Mouse (Mus musculus): ENCODE data around the gene Ogn.

Ogn gene

GRCm38 (mm10) chr13:49644731-49645529 is 37.1 kb downstream of the Ogn start:
- peak; percentile 18 for DNase-seq (ENCODE audit: low read depth, low spot score)

DNA sequence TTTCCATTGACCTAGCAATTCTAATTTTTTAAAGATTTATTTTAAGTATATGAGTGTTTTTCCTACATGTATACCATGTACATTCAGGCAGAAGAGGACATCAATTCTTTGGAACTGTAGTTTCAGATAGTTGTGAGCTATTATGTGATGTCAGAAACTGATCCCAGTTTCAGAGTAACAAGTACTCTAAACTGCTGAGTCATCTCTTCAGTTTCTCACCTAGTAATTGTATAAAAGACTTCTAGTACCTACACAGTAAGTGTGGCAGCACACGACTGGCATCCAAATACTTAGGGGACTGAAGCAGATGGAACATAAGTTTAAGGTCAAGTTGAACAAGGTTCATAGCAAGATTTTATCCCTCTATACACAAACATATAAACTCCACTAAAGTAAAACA is 38.2 kb downstream of the Ogn start:
- DNase-seq (ENCODE audit: low read depth, low spot score), result no peak

DNA sequence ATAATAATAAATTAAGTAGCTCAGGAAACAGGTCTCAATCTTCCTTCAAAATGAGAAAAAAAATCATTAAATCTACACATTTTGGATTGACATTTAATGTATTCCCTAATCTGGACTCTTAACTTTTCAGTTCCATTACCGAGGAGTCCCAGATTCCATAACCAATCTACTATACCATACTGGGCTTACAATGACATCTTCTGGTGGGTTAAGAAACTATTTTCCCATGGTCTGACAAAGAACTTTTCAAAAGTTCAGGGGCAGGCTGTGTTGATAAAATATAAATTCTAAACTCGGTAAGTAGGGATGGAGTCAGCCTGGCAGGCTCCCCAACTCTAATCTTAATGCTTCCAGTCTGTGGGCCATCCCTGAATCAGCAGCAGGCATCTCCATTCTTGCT is 43.3 kb downstream of the Ogn start:
- DNase-seq (ENCODE audit: low read depth, low spot score), result no peak

DNA sequence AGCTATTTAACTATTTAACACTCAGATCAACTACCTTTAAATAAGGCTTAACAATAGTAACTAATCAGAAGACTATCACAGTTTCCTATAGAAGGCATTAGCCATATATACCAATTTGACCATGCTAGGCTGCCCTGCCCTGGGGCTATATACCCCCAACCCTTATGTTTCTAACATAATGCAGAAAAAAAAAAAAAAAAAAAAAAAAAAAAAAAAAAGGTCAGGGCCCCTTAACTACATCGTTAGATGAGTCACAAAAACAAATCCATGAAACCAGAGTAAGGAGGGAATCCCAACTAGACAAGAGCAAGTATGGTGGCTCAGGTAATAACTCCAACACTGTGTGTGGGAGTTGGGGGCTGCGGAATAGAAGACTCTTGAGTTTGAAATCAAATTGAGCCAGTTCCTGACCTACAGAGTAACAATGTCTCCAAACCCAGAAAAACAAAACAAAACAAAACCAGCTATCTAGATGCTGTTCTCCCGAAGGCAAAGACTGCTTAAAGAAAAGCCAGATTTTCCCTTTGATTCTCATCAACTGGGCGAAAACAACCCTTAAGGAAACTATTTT is 44.0 kb downstream of the Ogn start:
- no peak for DNase-seq (ENCODE audit: low read depth, low spot score)

- peak; percentile 99 for DNase-seq (ENCODE audit: low read depth, low spot score)
Observed at GRCm38 (mm10) chr13:49652481-49653179, 44.8 kb downstream of the Ogn start, which contains the start of the genes Cenpp and Nol8. Gene Cenpp, minus strand, starts transcription at chr13:49652785. Gene Nol8, plus strand, starts transcription at chr13:49653078.

- DNase-seq (ENCODE audit: low read depth, low spot score), result no peak
Observed at GRCm38 (mm10) chr13:49653180-49653541, 45.3 kb downstream of the Ogn start.

Data from skeletal muscle tissue, adult 2 months (tissue).